17 mouse cellular contexts compared by ENCODE assay signal in genomic region chr12:105948322-105948721, GRCm38 (mm10).
"Had no signal": no experiment of that assay in that cellular context is flagged by ENCODE, and none has a peak within 500 bp of the region (broad histone marks: within the 10 kb centered on the region; RNA-seq: fewer than 3 reads in every experiment).

No protein-coding gene starts in this region.

- H3K27me3 ChIP-seq: neural tube, embryonic 12.5 days; neural tube, embryonic 13.5 days; neural tube, embryonic 15.5 days; stomach, embryonic 15.5 days had no signal

- H3K9ac ChIP-seq: neural tube, embryonic 12.5 days; neural tube, embryonic 13.5 days; neural tube, embryonic 15.5 days; stomach, embryonic 15.5 days had no signal

- H3K9me3 ChIP-seq: neural tube, embryonic 12.5 days; neural tube, embryonic 13.5 days; neural tube, embryonic 15.5 days; stomach, embryonic 15.5 days had no signal

- DNase-seq: retina, postnatal 1 day; right cerebral cortex, adult 18-20 months; right cerebral cortex, postnatal 14 days; right cerebral cortex, postnatal 25 days; right cerebral cortex, postnatal 4 days; spleen, adult 18-20 months; thymus, adult 18-20 months; thymus, adult 2 months; thymus, postnatal 14 days; thymus, postnatal 25 days; thymus, postnatal 36 days; thymus, postnatal 4 days had no signal

- H3K36me3 ChIP-seq: neural tube, embryonic 12.5 days; neural tube, embryonic 13.5 days; neural tube, embryonic 15.5 days; stomach, embryonic 15.5 days had no signal

- H3K4me1 ChIP-seq: neural tube, embryonic 12.5 days; neural tube, embryonic 13.5 days; neural tube, embryonic 15.5 days; stomach, embryonic 15.5 days had no signal

- H3K4me3 ChIP-seq: neural tube, embryonic 12.5 days; neural tube, embryonic 13.5 days; neural tube, embryonic 15.5 days; stomach, embryonic 15.5 days had no signal

- H3K27ac ChIP-seq: neural tube, embryonic 12.5 days; neural tube, embryonic 13.5 days; neural tube, embryonic 15.5 days; stomach, embryonic 15.5 days; stomach, postnatal 0 days had no signal

- H3K4me2 ChIP-seq: neural tube, embryonic 12.5 days; neural tube, embryonic 13.5 days; neural tube, embryonic 15.5 days; stomach, embryonic 15.5 days had no signal
